Mouse (Mus musculus): ENCODE data around the gene Btbd35f14. TPM values are rescaled to one million over a fixed set of nuclear protein-coding genes. Genes with fewer than 3 reads are reported as not detected.
"Not testable (repeated sequence)": the region's sequence is repeated elsewhere in the genome, so short reads cannot be mapped to it uniquely, and the experiment has no call there.

The Btbd35f14 gene
- polyA plus RNA-seq (2015; fragmentation: Nextera tagmentation; extraction: Ambion mirVana), result not detected in 2 replicates

DNA sequence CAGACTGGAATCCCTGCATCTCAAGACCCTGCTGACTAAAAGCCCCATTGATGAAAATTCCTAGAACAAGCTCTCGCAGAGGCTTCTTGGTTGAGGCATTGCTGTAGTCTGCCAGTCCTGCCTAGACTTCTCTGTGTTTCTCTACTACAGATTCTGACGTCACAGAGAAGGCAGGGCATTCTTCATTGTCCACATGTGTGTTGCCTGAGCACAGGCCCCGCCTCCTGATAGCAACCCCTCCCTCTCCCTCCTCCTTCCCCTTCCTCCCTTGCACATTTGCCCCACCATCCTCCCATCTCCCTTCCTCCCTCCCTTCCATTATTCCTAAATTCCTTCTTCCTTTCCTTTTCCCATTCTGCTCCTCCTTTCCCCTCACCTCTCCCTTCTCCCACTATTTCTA, at the start of gene Btbd35f14:
Gene Btbd35f14, minus strand, starts transcription at position 101 of the 400 bp plus-strand sequence.
- ATAC-seq (ENCODE audit: low FRiP score, low TSS enrichment); H3K4me3 ChIP-seq (ENCODE audit: low read length); H3K9me3 ChIP-seq (ENCODE audit: low read length); H3K4me2 ChIP-seq (replicated peaks; ENCODE audit: low read depth, low read length); H3K27me3 ChIP-seq (ENCODE audit: insufficient read depth, low read length); H3K27ac ChIP-seq (ENCODE audit: low read length); H3K36me3 ChIP-seq (ENCODE audit: insufficient read depth, low read length); H3K9ac ChIP-seq (replicated peaks; ENCODE audit: low read length); H3K4me1 ChIP-seq (ENCODE audit: insufficient read depth, low read length): not testable (repeated sequence)
- whole genome bisulfite sequencing, result no CpG with 5 or more reads among the region's 3 CpGs

DNA sequence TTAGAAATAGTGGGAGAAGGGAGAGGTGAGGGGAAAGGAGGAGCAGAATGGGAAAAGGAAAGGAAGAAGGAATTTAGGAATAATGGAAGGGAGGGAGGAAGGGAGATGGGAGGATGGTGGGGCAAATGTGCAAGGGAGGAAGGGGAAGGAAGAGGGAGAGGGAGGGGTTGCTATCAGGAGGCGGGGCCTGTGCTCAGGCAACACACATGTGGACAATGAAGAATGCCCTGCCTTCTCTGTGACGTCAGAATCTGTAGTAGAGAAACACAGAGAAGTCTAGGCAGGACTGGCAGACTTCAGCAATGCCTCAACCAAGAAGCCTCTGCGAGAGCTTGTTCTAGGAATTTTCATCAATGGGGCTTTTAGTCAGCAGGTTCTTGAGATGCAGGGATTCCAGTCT, 45.3 kb downstream of the Btbd35f14 start, which contains the start of gene Btbd35f13:
Gene Btbd35f13, plus strand, starts transcription at position 301 of the 400 bp plus-strand sequence.
- H3K4me2 ChIP-seq (replicated peaks; ENCODE audit: low read depth, low read length); H3K36me3 ChIP-seq (ENCODE audit: insufficient read depth, low read length); ATAC-seq (ENCODE audit: low FRiP score, low TSS enrichment); H3K4me1 ChIP-seq (ENCODE audit: insufficient read depth, low read length); H3K9ac ChIP-seq (replicated peaks; ENCODE audit: low read length); H3K27ac ChIP-seq (ENCODE audit: low read length); H3K9me3 ChIP-seq (ENCODE audit: low read length); H3K27me3 ChIP-seq (ENCODE audit: insufficient read depth, low read length); H3K4me3 ChIP-seq (ENCODE audit: low read length): not testable (repeated sequence)
- 68% methylated on average over 2 of the region's 3 CpGs for WGBS

Other genes starting within 250 kb of the Btbd35f14 start
- gene Btbd35f15, start 125.0 kb downstream of the Btbd35f14 start, polyA plus RNA-seq (2015; fragmentation: Nextera tagmentation; extraction: Ambion mirVana), result not detected in 2 replicates
- gene Btbd35f13, start 45.2 kb downstream of the Btbd35f14 start, polyA plus RNA-seq (2015; fragmentation: Nextera tagmentation; extraction: Ambion mirVana), result not detected in 2 replicates

Data from kidney, embryonic 16.5 days (tissue).